Mouse (Mus musculus) gastrocnemius, postnatal 25 days (tissue): ENCODE measurements around the gene 1810062G17Rik. TPM values are rescaled to one million over a fixed set of nuclear protein-coding genes. Genes with fewer than 3 reads are reported as not detected.

Source experiments
- DNase-seq: peaks from one replicate; pipeline ENCODE4 v3.0.0; 2022
- long read RNA-seq, 2 experiments: library from polyadenylated mRNA; stranded (forward); transcript quantifications; one replicate each; pipeline ENCODE4 v2.0.0; 2021
- total RNA-seq, 2 experiments: library from RNA; stranded (reverse); gene quantifications; 1 replicate in 1 of 2; 2 replicates in 1 of 2; pipeline ENCODE4 v1.2.3; 2021

Gene 1810062G17Rik
- total RNA-seq: not detected
- long read RNA-seq, experiment 1: 0 reads
- long read RNA-seq, experiment 2: 0 reads

DNA sequence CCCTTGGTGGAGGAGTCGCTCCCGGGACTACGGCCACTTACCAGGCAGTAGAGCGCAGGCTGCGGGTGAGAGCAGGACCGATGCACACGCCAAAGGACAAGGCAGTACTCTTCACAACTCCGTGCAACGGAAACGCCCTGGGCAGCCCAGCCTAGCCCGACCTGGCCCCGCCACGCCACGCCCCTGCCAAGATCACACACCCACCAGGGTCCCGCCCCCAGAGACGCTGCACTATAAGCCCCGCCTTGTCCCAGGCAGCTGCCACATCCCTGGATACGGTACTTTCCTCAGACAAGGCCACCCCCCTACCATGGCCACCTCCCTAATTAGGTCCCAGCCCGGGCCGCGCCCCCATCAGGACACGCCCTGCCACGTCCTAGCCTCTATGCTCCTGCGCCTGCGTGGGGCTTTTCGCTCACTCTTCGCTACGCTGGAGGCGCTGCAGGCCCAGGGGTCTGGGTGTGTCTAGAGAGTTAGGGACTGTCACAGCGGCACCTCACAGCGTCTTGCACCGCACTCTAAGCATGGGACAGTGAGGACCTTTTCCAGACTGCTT lies at the start of gene 1810062G17Rik, which contains the start of gene Anxa5:
TSS of gene 1810062G17Rik (plus strand) at position 406 of the 556 bp plus-strand sequence.
TSS of gene Anxa5 (minus strand) at position 363 of the 556 bp plus-strand sequence.
- DNase-seq: peak; percentile 99

GRCm38 (mm10) chr3:36427386-36427785 lies 48.4 kb upstream of the 1810062G17Rik start:
- no peak for DNase-seq

- DNase-seq: no peak
These were observed 45.4 kb upstream of the 1810062G17Rik start for GRCm38 (mm10) chr3:36430360-36430759.

DNA sequence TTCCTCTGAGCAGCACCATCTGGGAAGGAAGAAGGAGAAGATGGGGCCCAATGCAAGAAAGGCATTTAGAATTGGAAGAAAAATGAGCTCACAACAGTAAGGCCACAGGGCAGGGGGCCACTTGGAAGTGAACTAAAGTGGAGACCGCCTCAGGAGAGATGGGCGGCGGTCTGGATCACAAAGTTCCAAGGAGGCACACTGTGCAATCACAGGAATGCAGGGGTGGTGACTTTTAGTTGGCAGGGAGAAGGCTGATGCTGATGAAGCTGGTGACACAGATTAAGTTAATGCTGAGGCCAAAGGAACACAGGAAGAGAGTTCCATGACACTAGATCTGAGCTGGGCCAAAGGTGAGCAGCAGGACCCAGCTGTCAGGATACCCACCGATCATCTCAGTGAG lies 35.5 kb upstream of the 1810062G17Rik start:
- no peak for DNase-seq

DNA sequence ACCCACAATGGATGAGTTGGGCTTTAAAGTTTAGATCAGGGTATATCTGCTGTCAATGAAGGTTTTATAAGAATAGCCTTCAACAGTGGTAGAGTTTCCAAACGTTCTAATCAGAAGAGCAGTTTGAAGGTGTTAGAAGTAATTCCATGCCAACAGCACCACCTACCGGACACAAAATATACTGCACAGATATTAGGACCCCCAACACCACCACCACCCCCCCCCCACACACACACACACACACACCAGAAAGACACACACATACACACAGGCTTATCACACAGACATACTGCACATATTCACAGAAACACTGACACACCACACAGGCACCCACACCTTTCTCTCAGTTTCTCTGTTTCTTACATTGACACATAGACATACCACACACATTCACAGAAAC lies 33.3 kb upstream of the 1810062G17Rik start:
- DNase-seq: no peak

- DNase-seq: no peak
These were observed 29.7 kb upstream of the 1810062G17Rik start for GRCm38 (mm10) chr3:36446041-36446440.

DNA sequence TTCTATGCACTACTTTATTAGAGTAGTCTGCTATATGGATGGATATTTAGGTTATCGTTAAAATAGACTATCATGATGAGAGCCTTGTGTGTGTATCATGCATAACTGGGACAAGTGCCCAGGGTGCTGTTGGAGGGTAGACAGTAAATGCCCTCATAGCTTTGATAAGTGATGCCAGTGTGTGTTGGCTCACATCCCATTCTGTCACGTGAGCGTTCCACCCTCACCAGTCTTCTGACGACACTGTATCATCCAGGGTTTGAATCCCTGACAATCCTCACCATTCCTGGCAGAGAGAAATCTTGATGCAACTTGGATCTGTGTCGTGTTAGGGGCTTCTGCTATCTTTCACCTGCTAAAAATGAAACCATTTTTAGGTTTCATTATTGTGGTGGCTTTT lies 29.2 kb upstream of the 1810062G17Rik start:
- DNase-seq: no peak

GRCm38 (mm10) chr3:36446918-36447317 lies 28.8 kb upstream of the 1810062G17Rik start:
- DNase-seq: no peak

DNA sequence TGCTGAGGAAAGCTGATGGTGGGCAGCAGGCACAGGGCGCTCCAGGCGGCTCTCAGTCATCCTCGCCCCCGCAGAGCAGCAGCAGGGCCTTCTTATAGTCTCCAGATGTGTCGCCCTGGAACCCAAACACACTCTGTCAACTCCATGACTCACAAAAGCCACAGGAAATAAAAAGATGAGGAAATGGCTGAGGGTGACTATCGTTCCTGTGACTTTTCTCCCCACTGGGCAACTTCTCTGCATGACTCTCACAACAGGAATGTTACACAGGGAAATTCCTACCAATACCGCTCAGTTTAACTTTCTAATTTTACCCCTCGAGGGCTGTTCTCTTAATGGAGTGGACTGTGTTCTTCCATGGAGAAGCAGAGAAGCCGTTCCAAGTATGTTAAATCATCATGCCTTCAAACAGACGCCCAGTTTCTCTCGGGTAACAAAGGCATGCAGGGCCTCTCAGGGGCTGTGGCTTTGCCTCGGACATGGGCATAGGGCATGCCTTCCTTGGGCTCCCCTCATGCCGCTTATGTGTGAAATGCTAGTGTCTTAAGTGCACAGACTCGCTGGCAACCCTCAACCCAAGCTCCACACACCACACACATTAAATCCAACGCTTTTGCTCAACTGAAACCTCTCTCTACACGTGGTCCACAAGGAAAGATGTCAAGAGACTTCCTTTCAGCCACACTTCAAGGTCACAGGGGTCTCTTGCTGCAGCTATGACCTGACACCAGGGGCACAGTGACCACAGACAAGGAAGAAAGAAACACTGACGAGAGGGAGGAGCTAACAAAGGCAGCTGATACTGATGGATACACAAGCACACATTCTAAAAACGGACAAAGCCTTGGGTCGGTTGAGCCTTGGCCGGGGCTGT lies 26.2 kb upstream of the 1810062G17Rik start:
- DNase-seq: peak; percentile 26

- DNase-seq: no peak
These were observed 23.2 kb upstream of the 1810062G17Rik start for GRCm38 (mm10) chr3:36452502-36452901.

DNA sequence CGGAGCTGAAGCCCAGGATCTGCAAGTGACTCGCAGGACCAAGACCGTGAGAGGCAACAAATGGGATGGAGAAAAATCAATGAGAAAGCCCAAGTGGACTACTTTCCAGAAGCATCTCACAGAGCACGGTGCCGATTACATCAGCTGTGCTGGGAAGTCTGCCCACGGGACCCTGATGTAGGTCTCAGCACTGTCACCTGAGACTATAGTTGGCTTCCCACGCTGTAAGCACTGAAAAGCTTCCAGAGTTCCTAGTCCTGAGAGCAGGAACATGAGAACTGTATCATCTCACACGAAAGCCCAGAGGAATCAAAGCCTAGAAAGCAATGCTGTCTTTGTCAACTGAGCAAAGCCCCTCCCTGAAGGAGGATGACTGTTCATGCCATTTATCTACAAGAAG lies 20.6 kb upstream of the 1810062G17Rik start:
- DNase-seq: peak; percentile 39

GRCm38 (mm10) chr3:36455566-36455965 lies 20.2 kb upstream of the 1810062G17Rik start:
- DNase-seq: peak; percentile 19

GRCm38 (mm10) chr3:36460717-36461116 lies 15.0 kb upstream of the 1810062G17Rik start:
- no peak for DNase-seq

DNA sequence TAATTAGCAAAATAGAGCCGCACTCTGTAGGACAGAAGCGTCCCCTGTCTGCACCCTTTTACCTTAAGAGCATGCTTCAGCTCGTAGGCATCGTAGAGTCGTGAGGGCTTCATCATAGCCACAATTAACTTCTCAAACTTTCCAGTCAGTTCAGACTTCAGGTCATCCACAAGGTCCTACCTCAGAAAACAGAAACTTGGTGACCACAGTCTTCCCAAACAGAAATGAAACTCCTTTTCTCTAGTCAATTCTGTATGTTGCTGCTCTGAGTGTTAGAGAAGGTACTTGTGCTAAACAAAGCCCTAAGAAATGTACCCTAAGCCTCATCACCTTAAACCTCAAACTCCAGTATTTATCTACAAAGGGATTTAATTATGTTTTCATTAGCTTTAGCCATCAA lies 13.9 kb upstream of the 1810062G17Rik start:
- no peak for DNase-seq

DNA sequence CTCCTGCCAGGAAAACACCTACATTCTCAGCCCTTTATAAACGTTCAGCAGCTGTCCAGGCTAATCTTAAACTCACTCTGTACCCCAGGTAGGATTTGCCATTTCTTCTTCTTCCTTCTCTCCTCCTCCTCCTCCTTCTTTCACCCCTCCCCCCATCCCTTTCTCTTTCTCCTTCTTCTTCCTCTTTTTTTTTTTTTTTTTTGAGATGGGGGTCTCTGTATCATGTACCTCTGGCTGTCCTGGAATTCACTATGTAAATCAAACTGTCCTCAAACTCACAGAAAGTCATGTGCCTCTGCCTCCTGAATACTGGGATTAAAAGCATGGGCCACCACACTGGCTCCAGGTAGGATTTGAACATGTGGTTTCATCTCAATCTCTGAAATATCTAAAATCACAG lies 13.4 kb upstream of the 1810062G17Rik start:
- no peak for DNase-seq

DNA sequence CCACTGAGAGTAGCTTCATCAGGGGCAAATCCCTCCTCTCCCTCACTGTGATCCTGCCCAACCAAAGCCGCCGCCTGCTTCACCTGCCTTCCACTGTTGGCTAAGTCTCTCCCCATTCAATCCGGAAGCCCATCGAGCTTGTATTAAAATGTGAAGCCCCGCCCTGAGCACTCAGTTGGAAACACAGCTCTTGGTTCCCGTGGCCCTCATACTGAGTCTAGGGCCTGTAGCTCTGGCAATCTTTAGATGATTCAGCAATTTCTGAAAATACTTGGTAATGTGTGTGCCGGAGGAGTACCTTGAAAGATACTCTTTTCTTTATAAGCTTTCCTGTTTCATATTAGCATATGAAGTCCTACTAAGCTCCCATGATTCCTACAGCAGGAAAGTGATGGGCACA lies 10.2 kb upstream of the 1810062G17Rik start:
- no peak for DNase-seq

- no peak for DNase-seq
These were observed 8.1 kb upstream of the 1810062G17Rik start for GRCm38 (mm10) chr3:36467632-36468031.

GRCm38 (mm10) chr3:36468871-36469270 lies 6.9 kb upstream of the 1810062G17Rik start:
- peak; percentile 23 for DNase-seq

DNA sequence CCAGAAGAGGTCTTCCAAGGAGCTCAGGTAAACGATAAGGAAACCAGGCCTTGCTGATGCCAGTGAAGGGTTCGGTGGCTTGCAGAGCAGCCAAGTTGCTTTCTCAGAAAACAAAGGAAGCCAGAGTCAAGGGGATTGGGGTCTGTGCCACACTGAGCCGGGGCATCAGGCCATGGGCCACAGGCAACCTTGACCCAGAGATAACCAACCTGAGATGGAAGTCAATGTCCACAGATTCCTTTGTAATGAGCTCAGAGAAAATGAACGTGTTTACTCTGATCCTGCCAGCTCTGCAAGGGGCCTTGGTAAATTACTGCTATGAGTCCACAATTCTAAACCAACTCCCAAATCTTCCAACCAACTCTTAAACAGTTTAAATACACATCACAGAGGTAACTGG lies 3.9 kb upstream of the 1810062G17Rik start:
- DNase-seq: no peak

- no peak for DNase-seq
These were observed 2.5 kb upstream of the 1810062G17Rik start for GRCm38 (mm10) chr3:36473222-36473621.

DNA sequence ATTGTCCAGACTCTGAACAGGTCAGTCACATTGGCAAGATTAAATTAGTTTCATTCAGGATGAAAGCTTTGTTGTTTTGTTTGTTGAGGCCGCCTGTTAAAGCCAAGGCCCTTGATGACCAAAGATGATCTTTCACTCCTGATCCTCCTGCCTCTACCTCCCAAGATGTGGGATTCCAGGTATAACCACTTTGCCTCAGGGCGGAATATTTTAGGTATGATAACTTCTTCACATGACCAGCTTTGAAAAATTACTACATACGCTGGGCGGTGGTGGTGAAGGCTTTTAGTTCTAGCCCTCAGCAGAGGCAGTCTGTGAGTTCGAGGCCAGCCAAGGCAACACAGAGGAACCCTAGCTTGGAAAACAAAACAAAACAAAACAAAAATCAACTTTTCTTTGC lies 1.3 kb upstream of the 1810062G17Rik start:
- DNase-seq: no peak

DNA sequence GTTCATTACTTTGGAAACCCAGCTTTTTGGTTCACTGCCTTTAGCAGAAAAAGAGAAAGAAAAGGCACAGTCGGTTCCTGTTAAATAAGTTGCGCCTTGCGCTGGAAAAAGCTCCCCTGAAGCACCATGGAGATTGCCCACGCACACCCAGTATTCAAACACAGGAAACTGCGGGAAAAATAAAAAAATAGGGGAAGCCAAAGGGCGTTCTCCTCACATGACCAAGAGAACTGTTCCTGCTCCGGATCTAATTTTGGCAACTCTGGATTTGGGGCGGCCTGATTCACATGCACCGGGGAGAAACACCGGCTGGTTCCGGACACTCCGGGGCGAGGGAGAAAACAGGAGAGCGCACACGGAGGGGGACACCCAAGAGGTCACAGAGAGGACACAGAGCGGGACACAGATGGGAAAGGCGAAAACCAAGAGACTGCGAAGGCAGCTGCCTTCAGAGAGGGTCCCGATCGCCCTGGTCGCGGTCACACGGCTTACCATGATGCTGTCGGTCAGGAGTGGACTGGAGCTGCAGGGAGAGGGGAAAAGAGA lies 726 bp upstream of the 1810062G17Rik start:
- peak; percentile 39 for DNase-seq
